Mouse (Mus musculus): ENCODE results near the gene Tmie.
"Not testable (repeated sequence)": the region's sequence is repeated elsewhere in the genome, so short reads cannot be mapped to it uniquely, and the experiment has no call there.

The Tmie gene

GRCm38 (mm10) chr9:110836112-110836511, 43.8 kb downstream of the Tmie start:
- peak; percentile 10 for DNase-seq (ENCODE audit: low spot score)

DNA sequence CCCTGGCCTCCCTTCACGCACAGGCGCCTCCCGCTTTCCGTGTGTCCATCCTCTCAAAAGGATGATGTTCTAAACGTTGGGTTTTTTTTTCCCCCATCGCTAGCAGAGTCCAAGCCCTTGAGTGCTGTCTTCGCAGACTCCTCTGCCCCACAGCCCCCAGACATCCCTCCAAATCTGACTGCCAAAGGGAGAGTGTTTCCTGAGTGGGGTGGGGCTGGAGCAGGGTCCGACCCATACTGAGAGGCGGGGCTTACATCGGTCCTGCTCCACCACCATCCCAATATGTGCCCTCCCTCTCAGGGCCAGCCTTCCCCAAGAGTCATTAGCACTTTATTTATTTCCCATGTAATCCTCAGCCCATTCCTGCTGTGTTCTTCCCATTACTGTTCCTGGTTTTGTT, 45.0 kb downstream of the Tmie start:
- DNase-seq (ENCODE audit: low spot score): no peak

- DNase-seq (ENCODE audit: low spot score): no peak
These were observed 45.5 kb downstream of the Tmie start, which contains the start of gene Prss45 for GRCm38 (mm10) chr9:110834411-110834810. TSS of gene Prss45 (plus strand) at chr9:110834588.

GRCm38 (mm10) chr9:110833021-110833420, 46.9 kb downstream of the Tmie start:
- no peak for DNase-seq (ENCODE audit: low spot score)

DNA sequence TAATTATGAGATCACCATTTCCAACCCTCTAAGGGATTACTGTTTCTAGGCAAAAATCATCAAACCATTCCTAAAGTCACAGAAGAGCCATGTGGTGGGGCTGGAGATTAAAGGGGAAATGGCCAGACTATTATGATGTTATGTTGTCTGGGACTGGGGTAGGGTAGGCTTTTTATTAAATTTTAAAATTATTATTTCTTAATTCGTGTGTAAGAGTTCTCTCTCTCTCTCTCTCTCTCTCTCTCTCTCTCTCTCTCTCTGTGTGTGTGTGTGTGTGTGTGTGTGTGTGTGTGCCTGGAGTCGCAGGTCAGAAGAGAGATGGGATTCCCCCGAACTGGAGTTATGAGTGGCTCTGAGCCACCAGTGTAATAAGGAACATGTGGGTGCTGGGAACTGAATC, 53.5 kb downstream of the Tmie start, which contains the start of gene Prss43:
Gene Prss43, plus strand, starts transcription at position 301 of the 400 bp plus-strand sequence.
- no peak for DNase-seq (ENCODE audit: low spot score)

DNA sequence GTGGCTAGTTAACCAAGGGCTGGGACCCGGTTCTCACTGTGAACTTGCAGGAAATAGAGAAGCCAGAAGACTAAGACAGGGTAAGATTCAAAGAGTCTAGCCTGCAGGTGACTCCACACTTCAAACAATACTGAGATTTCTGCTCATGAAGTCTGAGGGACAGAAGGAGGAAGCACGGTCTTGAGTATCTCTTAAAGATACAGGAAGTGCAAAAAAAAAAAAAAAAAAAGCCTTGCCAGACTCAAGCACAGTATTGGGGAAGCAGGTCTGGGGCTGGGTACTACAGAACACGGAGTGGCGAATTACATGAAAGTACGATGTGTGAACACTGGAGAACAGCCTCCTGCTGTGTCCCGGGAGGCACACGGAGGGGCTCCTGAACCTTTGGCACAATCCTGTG, 54.1 kb downstream of the Tmie start:
- DNase-seq (ENCODE audit: low spot score): no peak

GRCm38 (mm10) chr9:110825426-110825825, 54.5 kb downstream of the Tmie start:
- no peak for DNase-seq (ENCODE audit: low spot score)

GRCm38 (mm10) chr9:110821436-110821835, 58.5 kb downstream of the Tmie start:
- no peak for DNase-seq (ENCODE audit: low spot score)

GRCm38 (mm10) chr9:110820546-110820945, 59.4 kb downstream of the Tmie start:
- not testable (repeated sequence) for DNase-seq (ENCODE audit: low spot score)

Data from left cerebral cortex, adult 11 months (tissue).